Comparison of ENCODE assay signal across 9 mouse cellular contexts in genomic region chr3:89727028-89727427, GRCm38 (mm10). TPM values are rescaled to one million over a fixed set of nuclear protein-coding genes. Genes with fewer than 3 reads are reported as not detected.
DNase-seq lines count a peak whose midpoint lies in the region; ATAC-seq and TF ChIP-seq lines count a peak whose summit lies in the region.
"Had no signal": no experiment of that assay in that cellular context is flagged by ENCODE, and none has a peak within 500 bp of the region (broad histone marks: within the 10 kb centered on the region; RNA-seq: fewer than 3 reads in every experiment).

No protein-coding gene starts in this region.

- no peak overlapping the region for H3K9ac ChIP-seq in lung, postnatal 0 days (replicated peaks; ENCODE audit: low read depth)
- H3K9ac ChIP-seq in stomach, embryonic 14.5 days (replicated peaks; ENCODE audit: low read depth, low read length): no peak overlapping the region

- peaks cover 18% of the 10 kb centered on the region for H3K4me1 ChIP-seq in bone marrow macrophage, adult 2 months (ENCODE audit: control insufficient read depth, insufficient read depth, low read length)
- peaks cover 8% of the 10 kb centered on the region for H3K4me1 ChIP-seq in lung, postnatal 0 days (ENCODE audit: insufficient read depth, low read depth, low read length)
- H3K4me1 ChIP-seq in stomach, embryonic 14.5 days (ENCODE audit: control insufficient read depth, insufficient read depth, low read length): peaks cover 11% of the 10 kb centered on the region; the same call in 1 of the 2 replicates

- peak; percentile 28; the same call in 1 of the 2 replicates for TF ChIP-seq CTCF in bone marrow macrophage, adult 2 months (IDR thresholded peaks at IDR 0.05; ENCODE audit: low read depth, low read length)
- peak; percentile 80 for TF ChIP-seq CTCF in lung, postnatal 0 days (IDR thresholded peaks at IDR 0.05)

- H3K36me3 ChIP-seq in lung, postnatal 0 days (ENCODE audit: insufficient read depth, low read length): no peaks in the 10 kb centered on the region
- no peaks in the 10 kb centered on the region for H3K36me3 ChIP-seq in stomach, embryonic 14.5 days (ENCODE audit: control insufficient read depth, insufficient read depth, low read length)

- no peak overlapping the region for H3K27ac ChIP-seq in bone marrow macrophage, adult 2 months (ENCODE audit: insufficient read depth, low read depth, low read length)
- no peak overlapping the region for H3K27ac ChIP-seq in lung, postnatal 0 days (ENCODE audit: low read length)
- no peak overlapping the region for H3K27ac ChIP-seq in stomach, embryonic 14.5 days (ENCODE audit: low read length)

- ATAC-seq in lung, postnatal 0 days: peak; percentile 29; the same call in 1 of the 2 replicates
- ATAC-seq in stomach, embryonic 14.5 days (ENCODE audit: insufficient number of reproducible peaks, insufficient read depth, low FRiP score, low read depth): peak; percentile 40; the same call in 1 of the 2 replicates

- DNase-seq in layer of hippocampus, adult 11-12 months (ENCODE audit: low spot score): peak; percentile 41
- no peak for DNase-seq in layer of hippocampus, adult 8-10 months (ENCODE audit: low spot score in 2 of 2)
- peak; percentile 68 for DNase-seq in ES-CJ7 (ENCODE audit: low read depth, low spot score)
- DNase-seq in heart, postnatal 14 days: peak; percentile 32 to 48
- peak; percentile 75 for DNase-seq in lung, postnatal 0 days (ENCODE audit: low spot score)
- DNase-seq in gastrocnemius, postnatal 36 days: no peak

- WGBS in lung, postnatal 0 days: 8% methylated on average over 4 of the region's 4 CpGs
- WGBS in stomach, embryonic 14.5 days: 14% methylated on average over 4 of the region's 4 CpGs

- TF ChIP-seq POLR2A in bone marrow macrophage, adult 2 months (IDR thresholded peaks at IDR 0.05; ENCODE audit: borderline replicate concordance, low read depth, low read length): no peak

- H3K4me3 ChIP-seq in bone marrow macrophage, adult 2 months (ENCODE audit: insufficient read depth, low read length): no peak overlapping the region
- H3K4me3 ChIP-seq in lung, postnatal 0 days (ENCODE audit: low read depth, low read length): no peak overlapping the region
- no peak overlapping the region for H3K4me3 ChIP-seq in stomach, embryonic 14.5 days (ENCODE audit: low read depth, low read length)
- H3K4me3 ChIP-seq: myocyte had no signal

- intact Hi-C loops in heart, postnatal 14 days (cut with DNase I): no loop called here
- intact Hi-C loops in gastrocnemius, postnatal 36 days (cut with DNase I): no loop called here

- no peaks in the 10 kb centered on the region for H3K9me3 ChIP-seq in lung, postnatal 0 days (ENCODE audit: low read length)
- no peaks in the 10 kb centered on the region for H3K9me3 ChIP-seq in stomach, embryonic 14.5 days (ENCODE audit: control insufficient read depth, low read depth, low read length)

- no peaks in the 10 kb centered on the region for H3K27me3 ChIP-seq in lung, postnatal 0 days (replicated peaks; ENCODE audit: insufficient read depth, low read length)
- no peaks in the 10 kb centered on the region for H3K27me3 ChIP-seq in stomach, embryonic 14.5 days (ENCODE audit: control insufficient read depth, insufficient read depth, low read length)

- no peak for TF ChIP-seq EP300 in lung, postnatal 0 days (IDR thresholded peaks at IDR 0.05)

- H3K4me2 ChIP-seq in lung, postnatal 0 days (replicated peaks; ENCODE audit: low read depth, low read length): no peak overlapping the region
- no peak overlapping the region for H3K4me2 ChIP-seq in stomach, embryonic 14.5 days (replicated peaks; ENCODE audit: low read depth, low read length)

RNA-seq across cellular contexts. Expression of gene Adar, which starts 12.2 kb away (rescaled TPM):
- 100 to 1,000 TPM; 112 to 157 (median 131) TPM for total RNA-seq in layer of hippocampus, adult 8-10 months (2022)
- polyA plus RNA-seq in bone marrow macrophage, adult 2 months (2012; ENCODE audit: insufficient read depth, insufficient read length, missing spikeins): 57.9 and 61.1 TPM in 2 replicates
- 10 to 100 TPM; 12.5 to 13.5 TPM for total RNA-seq in heart, postnatal 14 days (2021)
- polyA plus RNA-seq in lung, postnatal 0 days (2015; fragmentation: Nextera tagmentation; extraction: Ambion mirVana): 7.5 and 7.9 TPM in 2 replicates
- polyA plus RNA-seq in stomach, embryonic 14.5 days (2014; fragmentation: Nextera tagmentation; extraction: Ambion mirVana): 15.3 and 16.6 TPM in 2 replicates
- total RNA-seq in gastrocnemius, postnatal 36 days (2021): 1 to 10 TPM; 3.2 to 3.3 TPM

RNA-seq across cellular contexts. Expression of gene Chrnb2, which starts 37.4 kb away (rescaled TPM):
- 10 to 100 TPM; 27.6 to 32.5 (median 30.3) TPM for total RNA-seq in layer of hippocampus, adult 8-10 months (2022)
- 0.41 and 0.52 TPM in 2 replicates for polyA plus RNA-seq in bone marrow macrophage, adult 2 months (2012; ENCODE audit: insufficient read depth, insufficient read length, missing spikeins)
- under 1 TPM; 0.20 to 0.29 TPM for total RNA-seq in heart, postnatal 14 days (2021)
- polyA plus RNA-seq in lung, postnatal 0 days (2015; fragmentation: Nextera tagmentation; extraction: Ambion mirVana): 0.17 and 0.27 TPM in 2 replicates
- polyA plus RNA-seq in stomach, embryonic 14.5 days (2014; fragmentation: Nextera tagmentation; extraction: Ambion mirVana): 1.9 and 2.5 TPM in 2 replicates
- under 1 TPM; 0.08 to 0.10 TPM for total RNA-seq in gastrocnemius, postnatal 36 days (2021)

RNA-seq across cellular contexts. Expression of gene Ube2q1, which starts 46.4 kb away (rescaled TPM):
- 10 to 100 TPM; 87.9 to 97.5 (median 92.1) TPM for total RNA-seq in layer of hippocampus, adult 8-10 months (2022)
- 139 and 145 TPM in 2 replicates for polyA plus RNA-seq in bone marrow macrophage, adult 2 months (2012; ENCODE audit: insufficient read depth, insufficient read length, missing spikeins)
- 10 to 100 TPM; 28.0 to 28.6 TPM for total RNA-seq in heart, postnatal 14 days (2021)
- 12.4 and 13.4 TPM in 2 replicates for polyA plus RNA-seq in lung, postnatal 0 days (2015; fragmentation: Nextera tagmentation; extraction: Ambion mirVana)
- 21.8 and 22.0 TPM in 2 replicates for polyA plus RNA-seq in stomach, embryonic 14.5 days (2014; fragmentation: Nextera tagmentation; extraction: Ambion mirVana)
- total RNA-seq in gastrocnemius, postnatal 36 days (2021): 10 to 100 TPM; 12.5 to 13.7 TPM

Comparison
In these comparisons a context has a peak if more than half of its experiments do, and no peak if none do; other contexts are left out.
1. DNase-seq: peak in layer of hippocampus, adult 11-12 months (single experiment), ES-CJ7 (single experiment), heart, postnatal 14 days (2 of 2) and lung, postnatal 0 days (single experiment); none in layer of hippocampus, adult 8-10 months (0 of 2) and gastrocnemius, postnatal 36 days (0 of 2).
2. RNA of gene Adar, which starts 12.2 kb away (total RNA-seq): 112 to 157 TPM in layer of hippocampus, adult 8-10 months; 12.5 to 13.5 TPM in heart, postnatal 14 days and 3.2 to 3.3 TPM in gastrocnemius, postnatal 36 days; every median in the first group is over 4 times any median in the second.
3. RNA of gene Chrnb2, which starts 37.4 kb away (total RNA-seq): 27.6 to 32.5 TPM in layer of hippocampus, adult 8-10 months; 0.20 to 0.29 TPM in heart, postnatal 14 days and 0.08 to 0.10 TPM in gastrocnemius, postnatal 36 days; every median in the first group is over 10 times any median in the second.